Mouse (Mus musculus) urinary bladder, adult 2 months (tissue): ENCODE data around the gene Fbxl5. TPM values are rescaled to one million over a fixed set of nuclear protein-coding genes. Genes with fewer than 3 reads are reported as not detected.
A peak's percentile ranks its signal among the peaks of the same experiment; 100 is the strongest.

ENCODE experiments used
- DNase-seq: peaks from one replicate; pipeline ENCODE4 v3.0.0; 2022; ENCODE audit warnings: low spot score
- polyA plus RNA-seq: library from polyadenylated mRNA; depleted of rRNA; stranded (reverse); fragments of >200 nt; gene quantifications from 2 replicates; pipeline ENCODE4 v1.2.3, GENCODE M21; 2012; rRNA removed

The Fbxl5 gene
- 45.2 and 48.5 TPM in 2 replicates for polyA plus RNA-seq

- no peak for DNase-seq
Measured at GRCm38 (mm10) chr5:43821538-43821937, at the start of gene Fbxl5. Gene Fbxl5, minus strand, starts transcription at chr5:43821638.

- DNase-seq, result peak; percentile 25
Measured at GRCm38 (mm10) chr5:43868711-43869600, 47.5 kb upstream of the Fbxl5 start.

GRCm38 (mm10) chr5:43868253-43868652, 46.8 kb upstream of the Fbxl5 start, which contains the start of gene Cd38:
Gene Cd38, plus strand, starts transcription at chr5:43868553.
- no peak for DNase-seq

GRCm38 (mm10) chr5:43865316-43865715, 43.9 kb upstream of the Fbxl5 start:
- DNase-seq, result no peak

DNA sequence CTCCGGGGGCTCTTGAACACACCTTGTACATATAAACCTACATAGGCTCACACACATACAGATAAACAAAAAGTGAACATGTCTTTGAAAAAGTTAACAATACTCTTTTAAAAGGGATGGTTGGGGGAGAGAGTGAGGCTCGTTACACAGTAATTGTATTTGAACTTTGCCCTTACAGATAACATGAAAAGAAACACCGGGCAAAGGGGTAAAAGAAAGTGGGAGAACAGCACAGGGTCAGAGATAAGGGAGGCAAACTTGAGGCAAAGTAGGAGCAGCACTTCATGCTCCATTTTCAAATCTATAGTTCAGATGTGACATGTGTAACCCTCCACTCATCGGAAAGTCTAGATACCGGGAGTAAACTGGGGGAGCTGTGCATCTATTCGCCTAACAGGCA, 42.2 kb upstream of the Fbxl5 start:
- DNase-seq, result no peak

DNA sequence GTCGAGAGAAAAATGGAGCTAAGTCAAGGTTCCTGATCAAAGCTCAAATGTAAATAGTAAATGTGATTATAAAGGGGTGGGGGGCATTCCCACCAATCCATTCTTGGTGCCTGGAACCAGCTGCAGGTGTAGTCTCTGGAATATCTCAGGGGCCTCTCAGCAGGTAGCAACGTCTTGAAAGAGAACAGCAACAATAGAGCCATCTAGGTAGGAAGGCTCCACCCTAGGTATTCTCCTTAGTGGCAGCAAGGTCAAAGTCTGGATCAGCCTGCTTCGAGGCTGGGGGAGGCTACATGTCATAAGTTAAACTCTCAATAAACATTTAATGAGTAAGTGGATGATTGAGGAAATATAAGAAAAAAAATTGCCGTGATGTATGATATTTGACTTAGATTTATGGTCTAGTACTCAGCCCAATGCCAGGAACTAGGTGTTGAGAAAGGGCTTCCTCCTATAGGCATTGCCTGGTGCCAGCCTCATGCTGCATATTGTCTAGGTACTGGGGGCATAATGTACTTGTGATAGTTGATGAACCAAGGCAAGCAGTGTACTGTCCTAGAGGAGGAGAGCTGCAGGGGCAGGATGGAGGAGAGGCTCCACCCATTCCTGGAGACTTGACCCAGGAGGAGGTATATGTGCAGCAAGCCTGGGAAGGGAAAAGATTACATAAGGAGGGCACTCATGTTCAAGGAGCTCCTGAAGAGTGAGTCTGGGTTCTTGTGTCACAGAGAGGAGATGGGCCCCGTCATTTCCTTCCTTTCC, 39.4 kb upstream of the Fbxl5 start:
- no peak for DNase-seq

DNA sequence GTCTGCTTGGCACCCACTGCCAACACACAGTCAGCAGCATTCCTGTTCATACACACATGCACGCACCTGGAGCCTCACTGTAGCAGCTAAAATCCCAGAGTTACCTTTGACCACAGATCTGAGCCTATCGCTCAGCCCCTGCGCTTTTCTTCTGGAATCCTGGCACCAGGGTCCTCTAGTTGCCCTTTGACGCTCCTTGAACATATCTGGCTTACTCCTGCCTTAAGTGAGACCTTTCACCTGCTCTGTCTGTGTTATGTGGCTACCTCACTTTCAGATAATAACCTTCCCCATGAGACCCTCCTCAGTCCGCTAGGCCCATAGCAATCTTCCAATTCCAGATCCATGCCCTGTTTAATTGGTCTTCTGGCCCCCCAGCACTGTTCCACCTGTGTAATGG, 38.7 kb upstream of the Fbxl5 start:
- no peak for DNase-seq

DNA sequence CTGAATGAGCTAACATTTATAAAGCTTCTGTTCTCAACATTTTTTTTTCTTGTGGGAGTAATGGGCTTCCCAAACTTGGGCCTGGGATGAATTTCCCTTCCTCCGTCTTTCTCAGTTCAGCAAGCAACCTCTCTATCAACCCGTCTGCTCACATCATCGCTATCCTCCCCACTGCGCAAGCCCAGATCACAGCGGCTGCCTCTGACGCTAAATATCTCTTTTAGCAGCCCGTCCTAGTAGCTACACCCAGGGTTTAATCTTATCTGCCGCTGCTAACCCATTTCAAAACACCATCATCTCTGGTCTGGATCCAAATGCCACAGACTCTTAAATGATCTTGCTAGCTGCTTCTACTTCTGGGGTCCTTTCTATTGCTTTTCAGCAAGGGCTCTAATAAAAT, 38.2 kb upstream of the Fbxl5 start:
- DNase-seq, result no peak

GRCm38 (mm10) chr5:43855769-43856168, 34.3 kb upstream of the Fbxl5 start:
- no peak for DNase-seq

DNA sequence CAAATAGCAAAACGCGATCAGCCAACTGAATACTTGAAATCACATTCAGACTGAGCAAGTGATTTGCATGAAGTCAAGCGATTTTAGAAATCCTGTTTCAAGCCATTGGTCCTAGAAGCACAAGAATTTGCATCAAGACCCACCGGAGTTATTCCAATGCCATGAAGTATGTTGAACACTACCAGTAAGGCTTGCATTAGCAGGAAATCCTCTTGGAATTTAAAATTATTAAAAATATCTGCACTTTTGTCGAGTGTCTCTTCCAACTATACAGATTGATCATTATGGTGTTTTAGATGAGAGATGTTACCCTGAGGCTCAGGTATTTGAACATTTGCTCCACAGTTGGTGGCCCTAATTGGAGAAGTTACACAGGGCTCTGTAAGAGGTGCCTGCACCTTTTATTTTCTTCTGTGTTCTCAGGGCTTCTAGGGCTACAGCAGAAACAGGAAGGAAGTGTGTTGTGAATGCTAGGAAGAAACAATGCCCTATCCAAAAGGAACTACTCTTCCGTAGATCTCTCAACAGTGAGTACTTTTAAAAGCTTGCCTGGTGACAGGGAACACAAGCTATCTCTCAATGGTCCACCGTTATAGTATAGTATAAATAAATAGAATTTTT, 32.5 kb upstream of the Fbxl5 start:
- no peak for DNase-seq

GRCm38 (mm10) chr5:43853096-43853867, 31.8 kb upstream of the Fbxl5 start:
- DNase-seq, result no peak

DNA sequence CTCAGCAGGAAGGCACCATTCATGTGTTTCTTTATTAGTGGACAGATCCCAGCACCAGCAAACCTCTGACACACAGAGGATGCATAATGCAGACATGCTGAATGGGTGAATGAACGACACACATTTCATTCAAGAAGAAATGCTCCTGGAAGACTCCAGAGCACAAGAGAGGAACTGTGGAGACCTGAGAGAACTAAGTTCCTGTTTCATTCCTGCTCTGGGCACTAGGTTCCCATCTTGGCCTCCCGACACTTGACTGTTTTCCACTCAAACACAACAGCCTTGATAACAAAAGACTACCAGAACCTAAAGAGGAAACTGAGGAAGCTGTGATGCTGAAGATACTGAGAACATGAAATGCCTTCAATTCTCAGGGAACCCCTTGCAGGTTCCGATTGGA, 26.8 kb upstream of the Fbxl5 start:
- no peak for DNase-seq

DNA sequence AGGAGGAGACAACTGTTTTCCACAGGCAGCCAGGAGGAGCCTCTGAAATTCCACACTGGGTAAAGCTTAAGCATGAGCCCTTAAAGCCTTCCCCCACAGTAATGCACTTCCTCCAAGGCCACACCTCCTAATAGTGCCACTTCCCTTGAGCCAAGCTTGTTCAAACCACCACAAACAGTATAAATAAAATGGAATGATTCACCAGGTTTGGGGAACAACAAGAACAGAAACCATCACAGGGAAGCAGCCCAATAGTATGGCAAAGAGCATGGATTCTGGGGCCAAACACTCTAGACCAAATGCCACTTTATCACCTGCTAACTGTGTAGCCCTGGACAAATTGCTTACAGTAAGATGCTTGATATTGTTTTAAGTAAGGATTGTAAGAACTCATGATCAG, 26.1 kb upstream of the Fbxl5 start:
- DNase-seq, result no peak

DNA sequence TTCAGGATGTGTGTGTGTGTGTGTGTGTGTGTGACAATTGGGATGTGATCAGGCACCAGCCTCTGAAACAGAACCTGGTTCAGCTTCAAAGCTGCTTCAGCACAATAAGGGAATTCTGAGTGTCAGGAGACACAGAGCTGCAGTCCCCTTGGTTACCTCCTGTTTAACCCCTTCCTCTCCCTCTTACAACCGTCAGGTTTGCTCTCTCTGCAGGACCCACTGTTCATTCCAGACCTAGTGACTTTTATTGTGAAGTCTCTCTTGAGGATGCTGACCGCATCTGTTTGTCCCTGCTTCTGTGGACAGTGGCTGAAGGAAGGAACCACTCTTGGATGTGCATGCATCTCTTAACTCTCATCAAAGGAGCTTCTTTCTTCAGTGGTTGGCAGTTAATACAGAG, 24.8 kb upstream of the Fbxl5 start:
- DNase-seq, result no peak

DNA sequence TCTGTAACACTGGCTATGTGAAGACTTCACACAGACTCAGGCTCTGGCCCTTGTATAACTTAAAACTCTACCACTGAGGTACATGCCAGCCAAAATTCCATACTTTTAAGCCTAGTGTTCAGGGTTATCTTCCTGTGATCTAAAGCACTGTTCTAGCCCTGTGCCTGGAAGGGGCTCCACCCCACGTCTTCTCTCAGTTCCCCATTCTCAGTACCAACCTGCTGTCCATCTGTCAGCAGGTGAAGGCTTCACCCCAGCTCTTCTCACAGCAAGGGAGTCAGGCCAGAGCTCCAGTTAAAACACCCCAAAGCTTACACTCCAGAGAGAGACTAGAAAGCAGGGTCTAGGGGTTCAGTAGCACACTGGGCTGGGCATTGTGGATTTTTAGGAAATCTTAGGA, 24.2 kb upstream of the Fbxl5 start:
- DNase-seq, result no peak

- DNase-seq, result no peak
Measured at GRCm38 (mm10) chr5:43845083-43845482, 23.6 kb upstream of the Fbxl5 start.

GRCm38 (mm10) chr5:43842576-43843155, 21.2 kb upstream of the Fbxl5 start:
- DNase-seq, result no peak

GRCm38 (mm10) chr5:43842011-43842285, 20.5 kb upstream of the Fbxl5 start:
- DNase-seq, result no peak

DNA sequence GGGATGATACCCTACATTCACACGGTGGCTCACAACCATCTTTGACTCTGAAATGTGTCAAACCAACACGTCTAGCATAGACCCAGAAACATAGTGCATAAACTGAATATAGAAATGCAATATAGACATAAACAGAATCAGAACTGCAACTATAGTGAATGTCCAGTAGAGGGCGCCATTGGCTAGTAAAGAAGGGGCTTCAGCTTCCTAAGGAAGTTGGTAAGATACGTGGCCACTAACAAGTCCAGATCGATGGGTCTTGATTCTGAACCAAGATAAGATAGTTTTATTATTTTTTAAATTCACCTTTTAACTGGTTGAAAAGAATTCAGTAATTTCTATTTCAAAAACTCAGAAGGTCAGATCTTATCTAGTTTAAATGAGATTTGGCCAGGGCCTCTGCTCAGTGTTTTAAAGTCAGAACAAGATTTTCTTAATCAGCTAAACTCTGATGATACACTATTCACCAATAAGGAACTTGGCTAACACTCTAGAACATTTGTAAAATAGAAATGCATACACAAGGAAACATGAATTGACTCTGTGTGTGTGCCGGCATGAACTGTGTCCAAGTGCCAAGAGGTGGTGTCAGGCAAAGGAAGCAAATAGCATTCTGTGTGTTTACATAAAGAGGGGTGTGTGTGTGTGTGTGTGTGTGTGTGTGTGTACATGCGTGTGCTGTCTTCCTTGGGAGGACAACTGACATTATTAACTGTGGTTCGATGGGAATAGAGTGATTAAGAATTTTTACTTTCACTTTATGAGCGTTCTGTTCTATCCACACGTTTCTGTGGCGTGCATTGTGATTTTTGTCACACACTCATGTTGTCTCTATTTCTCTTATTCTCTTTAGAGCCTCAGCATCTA, 19.9 kb upstream of the Fbxl5 start:
- DNase-seq, result no peak

GRCm38 (mm10) chr5:43837372-43837771, 15.9 kb upstream of the Fbxl5 start:
- no peak for DNase-seq

DNA sequence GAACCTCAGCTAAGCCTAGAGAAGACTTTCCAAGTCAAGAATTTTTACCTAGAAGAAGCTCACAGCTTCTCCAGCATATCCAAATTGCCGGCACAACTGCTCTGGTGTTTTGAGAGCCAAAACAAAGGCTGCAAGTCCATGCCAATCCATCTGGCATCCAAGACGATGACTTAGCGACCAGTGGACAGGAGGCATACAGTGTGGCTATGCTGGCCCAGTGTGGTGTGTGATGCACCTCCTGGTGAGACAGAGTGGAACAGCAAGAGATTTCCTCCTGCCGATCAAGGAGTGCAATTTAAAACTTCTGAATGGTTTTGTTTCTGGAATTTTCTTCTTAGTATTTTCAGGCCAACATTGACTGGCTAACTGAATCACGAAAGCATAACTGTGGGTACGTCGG, 15.2 kb upstream of the Fbxl5 start:
- DNase-seq, result no peak
